Mouse (Mus musculus) CH12.LX (cell line): ENCODE data around the gene Frat1. TPM values are rescaled to one million over a fixed set of nuclear protein-coding genes. Genes with fewer than 3 reads are reported as not detected.

ENCODE experiments used
- DNase-seq: peaks from one replicate; pipeline ENCODE4 v3.0.0-alpha.2; 2013; ENCODE audit errors: extremely low read depth
- H3K27ac ChIP-seq: 2 replicates; pipeline ENCODE4 v1.5.1; 2012; ENCODE audit warnings: low read depth, mild to moderate bottlenecking, control low read depth, moderate library complexity; ENCODE audit not compliant: insufficient read depth
- H3K27me3 ChIP-seq: replicated peaks from 2 replicates; pipeline ENCODE3; 2012; ENCODE audit warnings: inconsistent platforms
- H3K36me3 ChIP-seq, 2 experiments: replicated peaks in 1 of 2; 2 replicates each; pipeline versions ENCODE3 to v1.6.1; 2012; ENCODE audit warnings: inconsistent platforms in 1 of 2, low read length in 1 of 2, mild to moderate bottlenecking in 1 of 2, mixed read lengths in 1 of 2, moderate library complexity in 1 of 2; ENCODE audit not compliant: control insufficient read depth in 1 of 2, insufficient read depth in 1 of 2
- H3K4me1 ChIP-seq, 2 experiments: 2 replicates each; pipeline ENCODE4 v1.6.1; 2012; ENCODE audit warnings: inconsistent platforms in 1 of 2, moderate library complexity in 1 of 2; ENCODE audit not compliant: insufficient read depth in 2 of 2, control insufficient read depth in 1 of 2
- H3K4me2 ChIP-seq: 2 replicates; pipeline ENCODE4 v1.6.1; 2012; ENCODE audit warnings: low read depth, mild to moderate bottlenecking, control low read depth; ENCODE audit not compliant: poor library complexity, insufficient read depth, severe bottlenecking
- H3K4me3 ChIP-seq, 3 experiments: fragments of 150-350 bp in 1 of 3; sonication (generic) in 1 of 3; replicated peaks in 1 of 3; 2 replicates each; pipeline versions ENCODE3 to v1.5.1; 2011 to 2012; ENCODE audit warnings: low read depth in 2 of 3, low read length in 2 of 3, mild to moderate bottlenecking in 2 of 3, moderate library complexity in 2 of 3, control low read depth in 1 of 3, improper control_type of control experiment in 1 of 3, inconsistent platforms in 1 of 3, mixed read lengths in 1 of 3; ENCODE audit not compliant: poor library complexity in 1 of 3
- H3K79me2 ChIP-seq: replicated peaks from 2 replicates; pipeline ENCODE4 v1.6.1; 2012; ENCODE audit warnings: mild to moderate bottlenecking, moderate library complexity; ENCODE audit not compliant: control insufficient read depth, poor library complexity, insufficient read depth, severe bottlenecking; ENCODE audit errors: extremely low read depth
- H3K9ac ChIP-seq: 2 replicates; pipeline ENCODE4 v1.6.1; 2012; ENCODE audit warnings: low read depth, mild to moderate bottlenecking, control low read depth, moderate library complexity; ENCODE audit not compliant: insufficient read depth
- H3K9me3 ChIP-seq: replicated peaks from 2 replicates; pipeline ENCODE3; 2012; ENCODE audit warnings: low read length, inconsistent platforms, mixed read lengths
- BHLHE40 ChIP-seq: IDR thresholded peaks from 2 replicates; pipeline ENCODE4 v1.6.1; 2011; ENCODE audit warnings: mild to moderate bottlenecking, low read depth, low read length, improper control_type of control experiment
- HCFC1 ChIP-seq: IDR thresholded peaks from 2 replicates; pipeline ENCODE4 v1.6.1; 2012; ENCODE audit warnings: low read depth, mild to moderate bottlenecking, inconsistent platforms, low read length, improper control_type of control experiment
- IRF4 ChIP-seq: IDR thresholded peaks from 2 replicates; pipeline ENCODE4 v1.6.1; 2014; ENCODE audit warnings: low read depth, mild to moderate bottlenecking, inconsistent platforms, low read length, improper control_type of control experiment
- JUND ChIP-seq: conservative IDR thresholded peaks from 2 replicates; pipeline ENCODE4 v1.6.1; 2011; ENCODE audit warnings: low read depth, low read length, improper control_type of control experiment
- KAT2A ChIP-seq: IDR thresholded peaks from 2 replicates; pipeline ENCODE4 v1.6.1; 2012; ENCODE audit warnings: low read length, improper control_type of control experiment, inconsistent platforms; ENCODE audit not compliant: insufficient replicate concordance
- MAZ ChIP-seq: IDR thresholded peaks from 2 replicates; pipeline ENCODE4 v1.6.1; 2012; ENCODE audit warnings: low read depth, mild to moderate bottlenecking, inconsistent platforms, low read length, improper control_type of control experiment, moderate library complexity
- MEF2A ChIP-seq: IDR thresholded peaks from 2 replicates; pipeline ENCODE4 v1.6.1; 2014; ENCODE audit warnings: low read depth, mild to moderate bottlenecking, inconsistent platforms, low read length, improper control_type of control experiment, borderline replicate concordance
- MYC ChIP-seq: IDR thresholded peaks from 2 replicates; pipeline ENCODE4 v1.6.1; 2011; ENCODE audit warnings: low read depth, mild to moderate bottlenecking, improper control_type of control experiment, low read length
- PAX5 ChIP-seq: IDR thresholded peaks from 2 replicates; pipeline ENCODE4 v1.6.1; 2012; ENCODE audit warnings: low read length, inconsistent platforms, mixed read lengths
- POLR2A ChIP-seq: IDR thresholded peaks from 2 replicates; pipeline ENCODE4 v1.6.1; 2011; ENCODE audit warnings: low read depth, mild to moderate bottlenecking, improper control_type of control experiment, low read length
- POLR2AphosphoS2 ChIP-seq: IDR thresholded peaks from 2 replicates; pipeline ENCODE4 v1.6.1; 2011; ENCODE audit warnings: low read depth, low read length, improper control_type of control experiment
- RAD21 ChIP-seq: IDR thresholded peaks from 2 replicates; pipeline ENCODE4 v1.6.1; 2011; ENCODE audit warnings: low read depth, mild to moderate bottlenecking, low read length, improper control_type of control experiment, moderate library complexity
- SIN3A ChIP-seq: IDR thresholded peaks from 2 replicates; pipeline ENCODE4 v1.6.1; 2012; ENCODE audit warnings: low read length, improper control_type of control experiment, inconsistent platforms
- SMC3 ChIP-seq: IDR thresholded peaks from 2 replicates; pipeline ENCODE4 v1.6.1; 2011; ENCODE audit warnings: low read depth, low read length, improper control_type of control experiment
- TBP ChIP-seq: conservative IDR thresholded peaks from 2 replicates; pipeline ENCODE4 v1.6.1; 2011; ENCODE audit warnings: low read depth, low read length, improper control_type of control experiment
- TCF12 ChIP-seq: IDR thresholded peaks from 2 replicates; pipeline ENCODE4 v1.6.1; 2014; ENCODE audit warnings: low read depth, mild to moderate bottlenecking, inconsistent platforms, low read length, improper control_type of control experiment
- USF1 ChIP-seq: IDR thresholded peaks from 2 replicates; pipeline ENCODE4 v1.6.1; 2014; ENCODE audit warnings: low read depth, mild to moderate bottlenecking, inconsistent platforms, low read length, improper control_type of control experiment
- ZC3H11A ChIP-seq: IDR thresholded peaks from 2 replicates; pipeline ENCODE4 v1.6.1; 2012; ENCODE audit warnings: low read depth, mild to moderate bottlenecking, inconsistent platforms, low read length, improper control_type of control experiment
- ZKSCAN1 ChIP-seq: IDR thresholded peaks from 2 replicates; pipeline ENCODE4 v1.6.1; 2012; ENCODE audit warnings: low read depth, inconsistent platforms, low read length, improper control_type of control experiment, borderline replicate concordance
- ZMIZ1 ChIP-seq: IDR thresholded peaks from 2 replicates; pipeline ENCODE4 v1.6.1; 2012; ENCODE audit warnings: low read depth, mild to moderate bottlenecking, inconsistent platforms, low read length, improper control_type of control experiment
- dilution Hi-C: fragments of 300-500 bp; cut with MboI; formaldehyde crosslinking; loops from 2 replicates; pipeline ENCODE4 v1.14.3; 2020; ENCODE audit warnings: low sequenced_read_pairs; ENCODE audit not compliant: extremely low pct_unique_long_range_greater_than_20kb, extremely low pct_ligation_motif_present
- in situ Hi-C: fragments of 300-500 bp; cut with MboI; formaldehyde crosslinking; loops from 3 replicates; pipeline ENCODE4 v1.14.3; 2019; ENCODE audit warnings: low sequenced_read_pairs, low pct_ligation_motif_present, low pct_unique_long_range_greater_than_20kb, mixed read lengths
- polyA plus RNA-seq: library from polyadenylated mRNA; unstranded; fragments of >175 nt; gene quantifications from 2 replicates; pipeline ENCODE4 v1.2.1, GENCODE M21; 2012; ENCODE audit warnings: low read depth; ENCODE audit not compliant: insufficient read length
- total RNA-seq, 2 experiments: library from RNA; depleted of rRNA; stranded (reverse); fragments of 300-350 nt in 1 of 2; fragments of >200 nt in 1 of 2; gene quantifications; 2 replicates each; pipeline ENCODE4 v1.2.3; 2012 to 2014

Frat1 gene
- total and polyA plus RNA-seq, 3 experiments, result 0.64 to 2.0 (median 0.70) TPM

DNA sequence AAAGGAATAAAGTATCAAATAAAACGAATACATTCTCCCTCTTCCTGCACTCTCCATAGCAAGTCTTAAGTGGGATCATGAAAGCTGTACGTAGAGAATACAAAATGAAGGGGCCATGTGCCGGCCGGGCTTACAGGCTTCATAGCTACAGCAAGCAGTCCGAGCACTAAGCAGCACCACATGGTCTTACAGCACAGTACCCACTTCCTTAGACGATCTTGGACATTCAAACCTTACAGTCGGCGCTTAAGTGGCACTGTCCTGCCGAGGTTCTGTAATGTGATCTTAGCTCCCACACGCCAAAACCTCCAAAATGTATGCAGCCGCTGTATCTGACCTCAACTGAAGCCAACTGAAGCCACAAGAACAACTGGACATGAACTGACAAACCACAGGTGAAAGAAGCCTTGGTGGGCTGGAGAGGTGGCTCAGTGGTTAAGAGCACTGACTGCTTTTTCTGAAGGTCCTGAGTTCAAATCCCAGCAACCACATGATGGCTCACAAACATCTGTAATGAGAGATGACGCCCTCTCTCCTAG, 32.9 kb upstream of the Frat1 start:
- H3K4me2 ChIP-seq, result no peak overlapping the region
- TF ChIP-seq TCF12 (no peak), POLR2A (no peak), MAZ (no peak), PAX5 (no peak), ZC3H11A (no peak), POLR2AphosphoS2 (no peak), SMC3 (no peak), TBP (no peak), KAT2A (no peak), ZMIZ1 (no peak), MYC (no peak), USF1 (no peak), MEF2A (no peak), BHLHE40 (no peak), SIN3A (no peak), HCFC1 (no peak), RAD21 (no peak), JUND (no peak)
- TF ChIP-seq, all 38 proteins: peak for 0

DNA sequence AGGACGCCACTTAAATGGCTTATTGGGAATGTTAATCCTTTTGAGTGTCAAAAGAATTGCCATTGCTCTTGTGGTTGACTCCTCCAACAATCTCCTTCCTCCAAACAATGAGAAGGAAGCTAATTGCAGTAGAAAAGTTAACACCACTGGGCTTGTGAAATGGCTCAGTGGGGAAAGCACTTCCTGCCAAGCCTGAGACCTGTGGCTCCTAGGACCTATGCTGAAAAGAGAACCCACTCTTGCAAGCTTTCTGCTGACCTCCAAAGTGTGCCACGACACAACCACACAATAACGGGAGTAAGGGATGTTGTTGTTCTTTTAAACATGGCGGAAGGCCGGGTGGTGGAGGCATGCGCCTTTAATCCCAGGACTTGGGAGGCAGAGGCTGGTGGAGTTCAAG, 32.2 kb upstream of the Frat1 start:
- peaks cover 0 to 12% of the 10 kb centered on the region in 2 experiments for H3K36me3 ChIP-seq
- H3K4me2 ChIP-seq, result no peak overlapping the region
- H3K9ac ChIP-seq, result no peak overlapping the region
- TF ChIP-seq ZMIZ1 (no peak), HCFC1 (no peak), IRF4 (no peak), KAT2A (no peak), PAX5 (no peak), MEF2A (no peak), ZKSCAN1 (no peak)
- TF ChIP-seq, all 38 proteins: peak for 0
- H3K4me1 ChIP-seq, result peaks cover 4 to 26% of the 10 kb centered on the region in 2 experiments
- no peaks in the 10 kb centered on the region for H3K27me3 ChIP-seq
- no peak for DNase-seq
- no peak overlapping the region for H3K4me3 ChIP-seq
- dilution Hi-C loops, result no loop called here
- peaks cover 14% of the 10 kb centered on the region; the same call in 1 of the 2 replicates for H3K79me2 ChIP-seq
- H3K27ac ChIP-seq, result no peak overlapping the region
- no peaks in the 10 kb centered on the region for H3K9me3 ChIP-seq
- in situ Hi-C loops, result no loop called here

More for the DNA sequence above, 32.9 kb upstream of the Frat1 start:
- dilution Hi-C loops, result no loop called here
- no peak overlapping the region for H3K27ac ChIP-seq
- H3K36me3 ChIP-seq, result peaks cover 0 to 15% of the 10 kb centered on the region in 2 experiments
- H3K4me1 ChIP-seq, result peaks cover 4 to 23% of the 10 kb centered on the region in 2 experiments
- no peak overlapping the region for H3K4me3 ChIP-seq
- no peak for DNase-seq
- in situ Hi-C loops, result no loop called here
- H3K9ac ChIP-seq, result no peak overlapping the region
- no peaks in the 10 kb centered on the region for H3K27me3 ChIP-seq
- no peaks in the 10 kb centered on the region for H3K9me3 ChIP-seq
- H3K79me2 ChIP-seq, result peaks cover 14% of the 10 kb centered on the region; the same call in 1 of the 2 replicates
